Mouse (Mus musculus) ES-E14 (cell line): ENCODE results near the gene Gm42715. TPM values are rescaled to one million over a fixed set of nuclear protein-coding genes. Genes with fewer than 3 reads are reported as not detected.

Experiments
- DNase-seq: peaks from one replicate; pipeline ENCODE4 v3.0.0-alpha.2; 2013; ENCODE audit warnings: low read depth, low spot score
- H3K27ac ChIP-seq: 2 replicates; pipeline ENCODE4 v1.5.1; 2012; ENCODE audit warnings: low read depth, mild to moderate bottlenecking, low read length, moderate library complexity, mixed read lengths; ENCODE audit not compliant: poor library complexity, insufficient read depth, severe bottlenecking
- H3K36me3 ChIP-seq: 2 replicates; pipeline ENCODE4 v1.6.1; 2012; ENCODE audit warnings: mild to moderate bottlenecking, low read length, moderate library complexity, mixed read lengths; ENCODE audit not compliant: control insufficient read depth, poor library complexity, insufficient read depth, severe bottlenecking
- H3K4me1 ChIP-seq, 2 experiments: fragments of 150-350 bp in 1 of 2; sonication (generic) in 1 of 2; 2 replicates each; pipeline ENCODE4 v1.6.1; 2012; ENCODE audit warnings: low read length in 2 of 2, mild to moderate bottlenecking in 1 of 2, mixed read lengths in 1 of 2; ENCODE audit not compliant: control insufficient read depth in 2 of 2, insufficient read depth in 2 of 2, poor library complexity in 1 of 2
- H3K4me3 ChIP-seq, 2 experiments: fragments of 150-350 bp in 1 of 2; sonication (generic) in 1 of 2; 2 replicates each; pipeline ENCODE4 v1.5.1; 2012; ENCODE audit warnings: low read length in 2 of 2, low read depth in 1 of 2, mild to moderate bottlenecking in 1 of 2, mixed read lengths in 1 of 2; ENCODE audit not compliant: insufficient read depth in 1 of 2, poor library complexity in 1 of 2, severe bottlenecking in 1 of 2
- H3K9ac ChIP-seq: 2 replicates; pipeline ENCODE4 v1.6.1; 2012; ENCODE audit warnings: low read depth, mild to moderate bottlenecking, low read length, mixed read lengths; ENCODE audit not compliant: poor library complexity, insufficient read depth, severe bottlenecking
- H3K9me3 ChIP-seq: fragments of 150-350 bp; sonication (generic); 2 replicates; pipeline ENCODE4 v1.6.1; 2012; ENCODE audit warnings: low read depth, mild to moderate bottlenecking, low read length; ENCODE audit not compliant: control insufficient read depth, insufficient read depth
- CHD2 ChIP-seq: IDR thresholded peaks from 2 replicates; pipeline ENCODE4 v1.6.1; 2014; ENCODE audit warnings: mild to moderate bottlenecking, low read depth, low read length, inconsistent platforms
- HCFC1 ChIP-seq: IDR thresholded peaks from 2 replicates; pipeline ENCODE4 v1.6.1; 2012; ENCODE audit warnings: low read length, inconsistent platforms, borderline replicate concordance; ENCODE audit not compliant: insufficient read depth
- MAFK ChIP-seq: IDR thresholded peaks from 2 replicates; pipeline ENCODE4 v1.6.1; 2014; ENCODE audit warnings: mild to moderate bottlenecking, low read depth, low read length, inconsistent platforms; ENCODE audit not compliant: insufficient read depth
- ZC3H11A ChIP-seq: IDR thresholded peaks from 2 replicates; pipeline ENCODE4 v1.6.1; 2012; ENCODE audit warnings: low read depth, mild to moderate bottlenecking, inconsistent platforms, low read length, borderline replicate concordance
- ZNF384 ChIP-seq: IDR thresholded peaks from 2 replicates; pipeline ENCODE4 v1.6.1; 2012; ENCODE audit warnings: low read depth, low read length, inconsistent platforms
- in situ Hi-C, 2 experiments: fragments of 600-800 bp; cut with MboI; formaldehyde crosslinking; loops; one replicate each; pipeline ENCODE4 v1.15.1; 2025; ENCODE audit warnings: low sequenced_read_pairs in 2 of 2, inconsistent platforms in 1 of 2; ENCODE audit not compliant: unreplicated experiment in 2 of 2
- total RNA-seq: library from RNA; depleted of rRNA; stranded (reverse); fragments of 300-350 nt; gene quantifications from 2 replicates; pipeline ENCODE4 v1.2.3, GENCODE M21; 2012

Gene Gm42715
- total RNA-seq, 1 experiment: 22.9 TPM

GRCm38 (mm10) chr7:127513016-127513390 is 6.4 kb upstream of the Gm42715 start:
- no peak for DNase-seq
- peak overlapping the region; percentile 62 to 74 for H3K4me3 ChIP-seq
- in situ Hi-C loops: no loop called here
- peaks cover 9% of the 10 kb centered on the region for H3K36me3 ChIP-seq
- peak overlapping the region; percentile 54; the same call in 1 of the 2 replicates for H3K9ac ChIP-seq
- no peaks in the 10 kb centered on the region for H3K9me3 ChIP-seq
- H3K4me1 ChIP-seq: peaks cover 0 to 5% of the 10 kb centered on the region in 2 experiments; a peak in 3 of 4 replicates
- peak overlapping the region; percentile 75; the same call in 1 of the 2 replicates for H3K27ac ChIP-seq
- no peak for TF ChIP-seq ZC3H11A
- TF ChIP-seq CHD2: no peak
- TF ChIP-seq HCFC1: no peak
- no peak for TF ChIP-seq MAFK
- no peak for TF ChIP-seq ZNF384

GRCm38 (mm10) chr7:127513781-127514180 is 5.6 kb upstream of the Gm42715 start:
- peak overlapping the region; percentile 54; the same call in 1 of the 2 replicates for H3K9ac ChIP-seq
- TF ChIP-seq HCFC1: no peak
- no peak for TF ChIP-seq ZC3H11A
- no peak for TF ChIP-seq ZNF384
- TF ChIP-seq CHD2: no peak
- no peak for TF ChIP-seq MAFK
- peaks cover 0 to 5% of the 10 kb centered on the region in 2 experiments; a peak in 3 of 4 replicates for H3K4me1 ChIP-seq
- DNase-seq: no peak
- peak overlapping the region; percentile 62 to 74 for H3K4me3 ChIP-seq
- peak overlapping the region; percentile 75; the same call in 1 of the 2 replicates for H3K27ac ChIP-seq
- no peaks in the 10 kb centered on the region for H3K9me3 ChIP-seq
- in situ Hi-C loops: no loop called here
- H3K36me3 ChIP-seq: peaks cover 9% of the 10 kb centered on the region

- in situ Hi-C loops: no loop called here
- TF ChIP-seq ZNF384 (no peak), CHD2 (no peak), MAFK (no peak), HCFC1 (no peak), ZC3H11A (no peak)
- no peaks in the 10 kb centered on the region for H3K9me3 ChIP-seq
These were observed 3.5 kb upstream of the Gm42715 start for GRCm38 (mm10) chr7:127515846-127516245.

GRCm38 (mm10) chr7:127516344-127516743 is 3.0 kb upstream of the Gm42715 start:
- H3K27ac ChIP-seq: no peak overlapping the region; the same call in 1 of the 2 replicates
- TF ChIP-seq ZNF384 (peak; percentile 60; the same call in 1 of the 2 replicates), ZC3H11A (no peak), HCFC1 (no peak), MAFK (no peak), CHD2 (no peak)
- H3K9me3 ChIP-seq: no peaks in the 10 kb centered on the region
- in situ Hi-C loops: no loop called here
- H3K9ac ChIP-seq: no peak overlapping the region
- no peak overlapping the region for H3K4me3 ChIP-seq
- H3K4me1 ChIP-seq: peaks cover 0 to 5% of the 10 kb centered on the region in 2 experiments; a peak in 3 of 4 replicates
- H3K36me3 ChIP-seq: peaks cover 23% of the 10 kb centered on the region
- peak; percentile 39 for DNase-seq

More at GRCm38 (mm10) chr7:127515846-127516245, 3.5 kb upstream of the Gm42715 start:
- peaks cover 0 to 5% of the 10 kb centered on the region in 2 experiments; a peak in 3 of 4 replicates for H3K4me1 ChIP-seq
- DNase-seq: no peak
- H3K36me3 ChIP-seq: peaks cover 21% of the 10 kb centered on the region
- H3K9ac ChIP-seq: no peak overlapping the region
- peak overlapping the region in 1 of 2 experiments; percentile 39; a peak in 1 of 4 replicates for H3K4me3 ChIP-seq
- no peak overlapping the region for H3K27ac ChIP-seq
